Mouse (Mus musculus) hindbrain, embryonic 13.5 days (tissue): ENCODE data around the gene P4ha1. TPM values are rescaled to one million over a fixed set of nuclear protein-coding genes. Genes with fewer than 3 reads are reported as not detected.
"Not testable (repeated sequence)": the region's sequence is repeated elsewhere in the genome, so short reads cannot be mapped to it uniquely, and the experiment has no call there.

Experiments used
- ATAC-seq: fragments of 200-750 bp; cut with Nextera tagmentation; 2 replicates; pipeline ENCODE4 v1.8.0; 2017; ENCODE audit warnings: moderate TSS enrichment; ENCODE audit not compliant: low FRiP score
- H3K27ac ChIP-seq: fragments of 300-500 bp; sonication (generic); 2 replicates; pipeline ENCODE4 v1.5.1; 2015; ENCODE audit warnings: inconsistent platforms, mild to moderate bottlenecking, moderate library complexity
- H3K27me3 ChIP-seq: fragments of 300-500 bp; sonication (generic); 2 replicates; pipeline ENCODE4 v1.6.1; 2015; ENCODE audit warnings: mild to moderate bottlenecking, inconsistent platforms
- H3K36me3 ChIP-seq: fragments of 300-500 bp; sonication (generic); 2 replicates; pipeline ENCODE4 v1.6.1; 2015; ENCODE audit warnings: mild to moderate bottlenecking, inconsistent platforms
- H3K4me1 ChIP-seq: fragments of 300-500 bp; sonication (generic); replicated peaks from 2 replicates; pipeline ENCODE4 v1.6.1; 2015; ENCODE audit warnings: inconsistent platforms
- H3K4me2 ChIP-seq: fragments of 300-500 bp; sonication (generic); 2 replicates; pipeline ENCODE4 v1.6.1; 2015; ENCODE audit warnings: inconsistent platforms, mild to moderate bottlenecking, moderate library complexity
- H3K4me3 ChIP-seq: fragments of 300-500 bp; sonication (generic); 2 replicates; pipeline ENCODE4 v1.5.1; 2015; ENCODE audit warnings: mild to moderate bottlenecking, inconsistent platforms
- H3K9ac ChIP-seq: fragments of 300-500 bp; sonication (generic); 2 replicates; pipeline ENCODE4 v1.6.1; 2015; ENCODE audit warnings: mild to moderate bottlenecking, inconsistent platforms
- H3K9me3 ChIP-seq: fragments of 300-500 bp; sonication (generic); 2 replicates; pipeline ENCODE4 v1.6.1; 2016; ENCODE audit warnings: inconsistent platforms
- WGBS: fragments of 180-500 bp; shearing (Covaris S2); methylation state at CpG from one replicate; pipeline ENCODE4 v1.1.7; 2015; 5-methylcytosine and 5-hydroxymethylcytosine counted together
- polyA plus RNA-seq: library from polyadenylated mRNA; unstranded; fragments of >200 nt; fragmentation: Nextera tagmentation; extraction: Ambion mirVana; gene quantifications from 2 replicates; pipeline ENCODE4 v1.2.1, GENCODE M21; 2015

Gene P4ha1
- polyA plus RNA-seq, 1 experiment from 2014 or later, result 29.9 TPM

GRCm38 (mm10) chr10:59386951-59387350 is 63.9 kb downstream of the P4ha1 start:
- no peaks in the 10 kb centered on the region for H3K4me1 ChIP-seq
- peaks cover 12% of the 10 kb centered on the region for H3K9me3 ChIP-seq
- no peak overlapping the region for H3K4me2 ChIP-seq
- 93% methylated on average over 8 of the region's 8 CpGs for WGBS
- no peak overlapping the region for H3K27ac ChIP-seq
- H3K36me3 ChIP-seq, result no peaks in the 10 kb centered on the region
- no peak for ATAC-seq
- no peak overlapping the region for H3K9ac ChIP-seq
- H3K4me3 ChIP-seq, result no peak overlapping the region
- H3K27me3 ChIP-seq, result no peaks in the 10 kb centered on the region

DNA sequence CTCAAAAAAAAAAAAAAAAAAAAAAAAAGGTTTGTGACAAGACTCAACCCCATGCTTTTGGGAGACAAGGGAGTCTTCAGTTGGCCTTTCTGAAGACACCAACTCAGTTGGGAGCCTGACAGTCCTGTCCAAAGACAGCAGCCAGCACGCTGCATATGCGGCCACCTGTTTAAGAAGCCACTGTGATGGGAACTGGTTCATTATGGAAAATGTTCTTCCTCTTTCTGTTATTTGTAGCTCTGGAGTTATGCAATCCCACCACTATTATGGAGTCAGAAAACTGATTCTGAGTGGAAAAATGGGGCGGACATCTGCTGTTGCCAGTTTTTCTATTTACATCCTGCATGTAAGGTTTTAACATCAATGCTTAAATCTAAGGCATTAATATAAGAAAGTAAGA is 66.6 kb downstream of the P4ha1 start:
- H3K4me1 ChIP-seq, result no peaks in the 10 kb centered on the region
- no peak for ATAC-seq
- 96% methylated on average over 3 of the region's 3 CpGs for WGBS
- no peak overlapping the region for H3K4me3 ChIP-seq
- no peak overlapping the region for H3K4me2 ChIP-seq
- no peaks in the 10 kb centered on the region for H3K27me3 ChIP-seq
- no peaks in the 10 kb centered on the region for H3K36me3 ChIP-seq
- no peak overlapping the region for H3K27ac ChIP-seq
- peaks cover 12% of the 10 kb centered on the region for H3K9me3 ChIP-seq
- no peak overlapping the region for H3K9ac ChIP-seq

- no peak overlapping the region for H3K4me2 ChIP-seq
- no peak for ATAC-seq
- no peaks in the 10 kb centered on the region for H3K27me3 ChIP-seq
- no peak overlapping the region for H3K9ac ChIP-seq
- no peaks in the 10 kb centered on the region for H3K4me1 ChIP-seq
- peaks cover 12% of the 10 kb centered on the region for H3K9me3 ChIP-seq
- no peaks in the 10 kb centered on the region for H3K36me3 ChIP-seq
- H3K4me3 ChIP-seq, result no peak overlapping the region
- 80% methylated on average over 4 of the region's 4 CpGs for WGBS
- H3K27ac ChIP-seq, result no peak overlapping the region
These were observed 68.8 kb downstream of the P4ha1 start for GRCm38 (mm10) chr10:59391907-59392306.

GRCm38 (mm10) chr10:59395461-59395860 is 72.4 kb downstream of the P4ha1 start, which contains the start of gene Gm10273:
TSS of gene Gm10273 (plus strand) at chr10:59395632.
- not testable (repeated sequence) for H3K4me3 ChIP-seq, H3K9ac ChIP-seq, H3K4me1 ChIP-seq, H3K4me2 ChIP-seq, H3K27ac ChIP-seq, H3K36me3 ChIP-seq, H3K27me3 ChIP-seq, H3K9me3 ChIP-seq, ATAC-seq
- 88% methylated on average over 11 of the region's 25 CpGs for WGBS

GRCm38 (mm10) chr10:59402899-59403792 is 80.0 kb downstream of the P4ha1 start, which contains the start of gene Pla2g12b:
TSS of gene Pla2g12b (plus strand) at chr10:59403660.
- H3K4me1 ChIP-seq, result no peaks in the 10 kb centered on the region; the same call in 1 of the 2 replicates
- 78% methylated on average over 21 of the region's 21 CpGs for WGBS
- no peaks in the 10 kb centered on the region for H3K27me3 ChIP-seq
- no peak within 1 kb of the TSS for H3K4me2 ChIP-seq
- no peak within 1 kb of the TSS for H3K27ac ChIP-seq
- no peaks in the 10 kb centered on the region for H3K36me3 ChIP-seq
- H3K9me3 ChIP-seq, result no peaks in the 10 kb centered on the region; the same call in 1 of the 2 replicates
- no peak within 1 kb of the TSS for H3K4me3 ChIP-seq
- ATAC-seq, result no peak
- no peak within 1 kb of the TSS for H3K9ac ChIP-seq

DNA sequence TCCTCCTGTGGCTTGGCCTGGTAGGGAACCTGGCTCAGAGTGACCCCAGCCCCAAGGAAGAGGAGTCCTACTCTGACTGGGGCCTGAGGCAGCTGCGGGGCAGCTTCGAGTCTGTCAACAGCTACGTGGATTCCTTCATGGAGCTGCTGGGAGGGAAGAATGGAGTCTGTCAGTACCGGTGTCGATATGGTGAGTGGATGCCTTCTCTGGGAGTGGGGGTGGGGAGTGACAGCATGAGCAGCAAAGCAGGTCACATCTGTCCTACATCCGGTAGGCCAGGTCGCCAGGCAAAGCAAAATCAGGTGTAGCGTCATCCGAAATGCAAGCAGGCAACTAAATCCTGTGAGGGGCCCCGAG is 80.7 kb downstream of the P4ha1 start:
- H3K27me3 ChIP-seq, result no peaks in the 10 kb centered on the region
- no peak overlapping the region for H3K27ac ChIP-seq
- ATAC-seq, result no peak
- H3K36me3 ChIP-seq, result no peaks in the 10 kb centered on the region
- no peaks in the 10 kb centered on the region; the same call in 1 of the 2 replicates for H3K4me1 ChIP-seq
- H3K4me2 ChIP-seq, result no peak overlapping the region
- 74% methylated on average over 10 of the region's 10 CpGs for WGBS
- no peak overlapping the region for H3K9ac ChIP-seq
- H3K4me3 ChIP-seq, result no peak overlapping the region
- H3K9me3 ChIP-seq, result no peaks in the 10 kb centered on the region; the same call in 1 of the 2 replicates

GRCm38 (mm10) chr10:59408499-59408898 is 85.4 kb downstream of the P4ha1 start:
- Histone ChIP-seq H3K27ac (no peak overlapping the region), H3K4me1 (no peaks in the 10 kb centered on the region; the same call in 1 of the 2 replicates), H3K9me3 (no peaks in the 10 kb centered on the region), H3K9ac (no peak overlapping the region), H3K27me3 (no peaks in the 10 kb centered on the region), H3K4me2 (no peak overlapping the region), H3K4me3 (no peak overlapping the region), H3K36me3 (no peaks in the 10 kb centered on the region)
- 73% methylated on average over 6 of the region's 6 CpGs for WGBS
- no peak for ATAC-seq

DNA sequence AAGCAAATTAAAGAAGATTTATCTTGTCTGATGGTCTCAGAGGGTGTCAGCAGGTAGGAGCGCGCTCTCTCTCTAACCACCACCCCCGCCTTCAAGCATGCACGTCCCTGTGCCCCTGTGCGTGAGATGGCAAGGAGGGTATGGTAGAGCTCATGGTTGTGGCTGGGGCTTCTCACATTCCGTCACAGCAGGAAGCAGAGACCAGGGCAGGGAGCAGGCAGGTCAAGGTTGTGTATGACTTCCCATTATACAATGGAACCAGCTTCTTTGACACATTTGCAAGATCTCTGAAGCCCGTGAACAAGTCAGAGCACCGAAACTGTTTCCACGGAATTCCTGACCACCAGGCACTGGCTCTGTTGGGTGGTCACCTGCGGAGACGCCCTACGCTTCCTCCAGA is 87.2 kb downstream of the P4ha1 start:
- no peaks in the 10 kb centered on the region for H3K4me1 ChIP-seq
- no peaks in the 10 kb centered on the region for H3K9me3 ChIP-seq
- no peak overlapping the region for H3K9ac ChIP-seq
- no peak overlapping the region for H3K4me2 ChIP-seq
- no peaks in the 10 kb centered on the region for H3K27me3 ChIP-seq
- H3K4me3 ChIP-seq, result no peak overlapping the region
- no peak for ATAC-seq
- H3K36me3 ChIP-seq, result no peaks in the 10 kb centered on the region
- no peak overlapping the region for H3K27ac ChIP-seq
- WGBS, result 79% methylated on average over 12 of the region's 12 CpGs

GRCm38 (mm10) chr10:59413711-59414110 is 90.6 kb downstream of the P4ha1 start:
- Histone ChIP-seq H3K36me3 (no peaks in the 10 kb centered on the region), H3K4me1 (no peaks in the 10 kb centered on the region), H3K27ac (no peak overlapping the region), H3K27me3 (no peaks in the 10 kb centered on the region), H3K9ac (no peak overlapping the region), H3K4me2 (no peak overlapping the region), H3K9me3 (no peaks in the 10 kb centered on the region), H3K4me3 (no peak overlapping the region)
- no peak for ATAC-seq
- 85% methylated on average over 4 of the region's 4 CpGs for WGBS

- H3K27ac ChIP-seq, result no peak overlapping the region
- no peak for ATAC-seq
- H3K27me3 ChIP-seq, result no peaks in the 10 kb centered on the region
- H3K4me1 ChIP-seq, result no peaks in the 10 kb centered on the region
- H3K9ac ChIP-seq, result no peak overlapping the region
- 85% methylated on average over 3 of the region's 3 CpGs for WGBS
- no peaks in the 10 kb centered on the region for H3K36me3 ChIP-seq
- no peaks in the 10 kb centered on the region for H3K9me3 ChIP-seq
- H3K4me2 ChIP-seq, result no peak overlapping the region
- H3K4me3 ChIP-seq, result no peak overlapping the region
These were observed 93.5 kb downstream of the P4ha1 start for GRCm38 (mm10) chr10:59416623-59417022.

- Histone ChIP-seq H3K27ac (no peak overlapping the region), H3K4me3 (no peak overlapping the region), H3K9ac (no peak overlapping the region), H3K4me1 (no peaks in the 10 kb centered on the region), H3K4me2 (no peak overlapping the region), H3K27me3 (no peaks in the 10 kb centered on the region), H3K9me3 (no peaks in the 10 kb centered on the region), H3K36me3 (no peaks in the 10 kb centered on the region)
- ATAC-seq, result no peak
- 85% methylated on average over 4 of the region's 4 CpGs for WGBS
These were observed 96.4 kb downstream of the P4ha1 start for GRCm38 (mm10) chr10:59419516-59419915.
